Comparison of ENCODE assay signal across 19 mouse cellular contexts in the genomic region with DNA sequence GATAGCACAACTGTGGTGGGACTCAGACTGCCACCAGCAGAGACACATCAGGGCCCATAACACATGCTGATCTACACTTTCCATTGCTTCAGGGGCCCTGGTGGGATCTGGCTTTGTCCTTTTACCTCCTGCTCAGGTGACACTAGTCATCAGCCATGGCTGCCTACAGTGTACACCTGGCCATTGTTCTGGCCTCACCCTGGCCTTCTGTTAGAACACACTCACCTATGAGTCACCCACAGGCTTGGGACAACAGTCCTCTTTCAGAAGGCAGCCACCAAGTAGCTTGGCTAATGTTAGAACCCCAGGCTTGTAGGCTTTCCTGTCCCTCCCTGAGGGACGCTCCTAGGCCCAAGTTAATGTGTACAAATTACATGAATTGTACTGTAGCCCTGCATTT. TPM values are rescaled to one million over a fixed set of nuclear protein-coding genes. Genes with fewer than 3 reads are reported as not detected.
"Had no signal": no experiment of that assay in that cellular context is flagged by ENCODE, and none has a peak within 500 bp of the region (broad histone marks: within the 10 kb centered on the region; RNA-seq: fewer than 3 reads in every experiment).

No protein-coding gene starts in this region.

- H3K4me2 ChIP-seq: lung, embryonic 14.5 days; midbrain, embryonic 12.5 days; neural tube, embryonic 12.5 days had no signal

- ATAC-seq: midbrain, embryonic 16.5 days had no signal

- H3K4me1 ChIP-seq: midbrain, embryonic 10.5 days; midbrain, embryonic 12.5 days; neural tube, embryonic 12.5 days had no signal

- H3K9me3 ChIP-seq: midbrain, embryonic 10.5 days; midbrain, embryonic 12.5 days; neural tube, embryonic 12.5 days had no signal

- H3K4me3 ChIP-seq: midbrain, embryonic 10.5 days; midbrain, embryonic 12.5 days; neural tube, embryonic 12.5 days had no signal

- H3K9ac ChIP-seq: liver, embryonic 14.5 days; lung, embryonic 14.5 days; midbrain, embryonic 12.5 days; neural tube, embryonic 12.5 days had no signal

- H3K27me3 ChIP-seq: midbrain, embryonic 12.5 days; neural tube, embryonic 12.5 days had no signal

- H3K27ac ChIP-seq: liver, embryonic 14.5 days; midbrain, embryonic 10.5 days; midbrain, embryonic 12.5 days; neural tube, embryonic 12.5 days had no signal

- DNase-seq: lung, embryonic 14.5 days; lung, postnatal 10 days; lung, postnatal 4 days; midbrain, embryonic 14.5 days; right cerebral cortex, postnatal 14 days; thymus, adult 2 months; thymus, postnatal 25 days; thymus, postnatal 4 days had no signal

RNA-seq across cellular contexts. Expression of a gene that starts 34.0 kb away (rescaled TPM):
- polyA plus RNA-seq: liver, embryonic 14.5 days; liver, embryonic 16.5 days; lung, embryonic 14.5 days; lung, embryonic 16.5 days; midbrain, embryonic 10.5 days; midbrain, embryonic 12.5 days; midbrain, embryonic 14.5 days; midbrain, embryonic 16.5 days; neural tube, embryonic 12.5 days; neural tube, embryonic 14.5 days; spleen, adult 2 months; stomach, embryonic 14.5 days; testis, adult 2 months had no signal
